Mouse (Mus musculus): Measurements from ENCODE around the gene Gnat1. TPM values are rescaled to one million over a fixed set of nuclear protein-coding genes. Genes with fewer than 3 reads are reported as not detected.
"Not testable (repeated sequence)": the region's sequence is repeated elsewhere in the genome, so short reads cannot be mapped to it uniquely, and the experiment has no call there.

Gene Gnat1
- polyA plus RNA-seq, 1 experiment: 0.24 TPM

DNA sequence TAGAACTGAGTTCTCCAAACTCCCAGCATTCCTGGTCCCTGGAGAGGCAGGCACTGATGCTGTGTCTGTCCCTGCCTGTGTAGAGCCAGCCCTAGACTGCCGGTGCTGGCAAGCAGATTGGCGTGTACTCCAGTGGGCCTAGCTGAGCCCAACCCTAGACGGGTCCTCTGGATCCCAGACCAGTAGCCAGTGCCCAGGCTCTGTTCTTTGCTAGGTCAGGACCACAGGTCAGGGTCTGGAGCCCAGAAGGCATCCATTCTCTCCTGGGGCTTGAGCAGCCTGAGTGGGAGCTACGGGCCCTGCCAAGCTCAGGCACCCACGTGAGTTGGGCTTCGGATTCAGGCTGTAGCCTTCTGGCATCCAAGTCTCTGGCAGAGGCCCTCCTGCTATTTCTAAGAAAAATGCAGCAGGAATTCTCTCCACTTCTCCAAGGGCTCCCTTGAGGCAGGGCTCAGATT lies 20.6 kb upstream of the Gnat1 start:
- DNase-seq (ENCODE audit: low read depth): no peak

DNA sequence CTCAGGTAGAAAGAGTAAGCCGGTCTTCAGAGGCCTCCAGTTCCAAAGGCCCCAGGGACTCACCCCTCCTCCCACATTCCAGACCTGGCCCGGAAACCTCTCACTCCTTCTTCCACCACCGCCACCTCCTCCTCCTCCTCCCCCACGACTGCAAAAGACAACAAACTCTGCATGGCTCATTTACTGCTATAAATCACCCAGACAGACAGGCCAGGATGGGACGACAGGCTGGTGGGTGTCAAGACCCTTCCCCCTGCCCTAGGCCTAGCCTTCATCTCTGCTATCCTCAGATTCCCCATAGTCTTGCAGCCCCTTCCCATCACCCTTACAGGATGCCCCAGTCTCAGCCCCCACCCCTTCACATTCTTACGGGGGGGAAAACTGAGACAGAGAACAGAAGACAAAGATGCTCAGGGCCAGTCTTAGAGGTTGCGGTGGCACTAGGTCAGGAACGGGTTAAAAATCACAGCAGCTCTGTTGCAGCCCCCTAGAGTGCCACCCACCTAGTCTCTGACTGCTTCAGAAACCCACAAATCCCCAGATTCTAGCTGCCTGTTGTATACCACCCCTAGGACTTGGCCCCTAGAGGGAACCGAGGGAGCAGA lies 20.0 kb upstream of the Gnat1 start:
- DNase-seq (ENCODE audit: low read depth): no peak

GRCm38 (mm10) chr9:107698611-107699190 lies 19.2 kb upstream of the Gnat1 start:
- DNase-seq (ENCODE audit: low read depth): no peak

- no peak for DNase-seq (ENCODE audit: low read depth)
Observed at GRCm38 (mm10) chr9:107697811-107698521, 18.5 kb upstream of the Gnat1 start.

GRCm38 (mm10) chr9:107696845-107697610 lies 17.5 kb upstream of the Gnat1 start:
- DNase-seq (ENCODE audit: low read depth): no peak

- DNase-seq (ENCODE audit: low read depth): no peak
Observed at GRCm38 (mm10) chr9:107696106-107696479, 16.6 kb upstream of the Gnat1 start.

DNA sequence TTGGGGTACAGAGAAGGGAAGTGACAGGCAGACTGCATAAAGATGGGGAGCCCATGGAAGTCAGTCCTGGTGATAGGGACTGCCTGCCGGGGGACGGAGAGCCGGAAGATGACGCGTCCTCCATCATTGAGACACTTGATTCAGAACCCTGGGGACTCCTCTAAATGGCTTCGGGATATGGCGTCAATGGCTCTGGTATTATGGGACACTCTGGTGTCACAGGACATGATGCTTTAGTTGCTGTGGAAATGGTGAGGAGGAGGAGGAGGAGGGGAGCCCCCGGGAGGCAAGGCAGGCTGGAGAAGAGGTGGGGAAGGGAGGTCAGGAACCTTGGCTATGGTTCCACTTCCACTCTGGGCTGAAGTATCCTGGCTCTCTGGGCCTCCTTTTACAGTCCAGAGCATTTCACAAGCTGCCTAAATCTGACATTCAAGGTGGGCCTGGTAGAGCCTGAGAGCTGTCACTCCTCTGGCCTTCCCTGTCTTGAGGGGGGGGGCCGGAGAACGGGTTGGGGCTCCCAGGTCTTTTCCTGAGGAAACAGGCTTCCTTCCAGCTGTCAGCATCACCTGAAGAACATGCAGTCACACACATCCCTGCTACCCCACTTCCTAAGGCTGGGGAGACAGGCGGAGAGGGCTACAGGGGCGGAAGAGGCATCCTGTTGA lies 16.1 kb upstream of the Gnat1 start:
- no peak for DNase-seq (ENCODE audit: low read depth)

GRCm38 (mm10) chr9:107694627-107695026 lies 15.1 kb upstream of the Gnat1 start:
- DNase-seq (ENCODE audit: low read depth): no peak

DNA sequence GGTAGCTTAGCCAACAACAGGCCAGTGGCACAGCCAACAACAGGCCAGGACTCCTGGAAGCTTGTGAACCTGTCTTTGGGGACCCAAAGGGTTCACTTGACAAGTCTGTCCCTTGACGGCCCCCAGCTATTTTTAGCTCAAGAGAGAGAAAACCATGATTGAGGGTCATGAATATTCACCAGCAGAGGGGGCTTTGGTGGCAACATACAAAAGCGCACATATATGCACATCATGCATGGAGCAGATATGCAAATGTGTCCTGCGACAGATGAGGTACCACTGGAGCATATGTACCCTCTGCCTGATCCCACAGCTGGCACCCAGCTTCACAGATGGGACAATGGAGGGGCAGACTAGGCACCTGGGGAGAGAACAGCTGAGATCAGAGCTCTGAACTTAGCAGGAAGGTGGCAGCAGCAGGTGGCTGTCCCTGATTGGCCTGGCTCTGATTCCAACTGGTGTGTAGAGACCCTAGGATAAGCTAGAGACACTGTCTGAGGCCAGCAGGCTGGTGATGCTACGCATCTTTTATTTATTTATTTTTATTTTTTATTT lies 14.0 kb upstream of the Gnat1 start:
- DNase-seq (ENCODE audit: low read depth): no peak

GRCm38 (mm10) chr9:107692785-107693184 lies 13.3 kb upstream of the Gnat1 start:
- no peak for DNase-seq (ENCODE audit: low read depth)

- DNase-seq (ENCODE audit: low read depth): no peak
Observed at GRCm38 (mm10) chr9:107690391-107690790, 10.9 kb upstream of the Gnat1 start.

DNA sequence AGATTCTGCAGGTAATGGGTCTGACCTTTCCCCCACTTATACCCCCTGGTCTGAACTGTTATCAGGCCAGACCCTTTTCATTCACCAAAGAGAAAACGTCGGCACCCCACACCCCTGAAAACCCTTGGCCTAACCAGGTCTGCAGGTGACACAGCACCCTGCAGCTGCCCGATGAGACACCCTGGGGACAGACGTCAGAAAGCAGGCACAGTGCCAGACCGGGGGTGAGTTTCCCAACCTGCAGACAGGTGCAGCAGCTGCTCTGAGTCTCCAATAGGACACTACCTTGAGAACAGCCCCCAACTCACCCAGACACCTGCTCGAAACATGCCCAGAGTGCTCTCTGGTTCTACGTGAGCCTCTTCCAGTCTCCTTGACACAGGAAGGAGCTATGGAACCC lies 9.4 kb upstream of the Gnat1 start:
- no peak for DNase-seq (ENCODE audit: low read depth)

GRCm38 (mm10) chr9:107688415-107688814 lies 8.9 kb upstream of the Gnat1 start:
- no peak for DNase-seq (ENCODE audit: low read depth)

DNA sequence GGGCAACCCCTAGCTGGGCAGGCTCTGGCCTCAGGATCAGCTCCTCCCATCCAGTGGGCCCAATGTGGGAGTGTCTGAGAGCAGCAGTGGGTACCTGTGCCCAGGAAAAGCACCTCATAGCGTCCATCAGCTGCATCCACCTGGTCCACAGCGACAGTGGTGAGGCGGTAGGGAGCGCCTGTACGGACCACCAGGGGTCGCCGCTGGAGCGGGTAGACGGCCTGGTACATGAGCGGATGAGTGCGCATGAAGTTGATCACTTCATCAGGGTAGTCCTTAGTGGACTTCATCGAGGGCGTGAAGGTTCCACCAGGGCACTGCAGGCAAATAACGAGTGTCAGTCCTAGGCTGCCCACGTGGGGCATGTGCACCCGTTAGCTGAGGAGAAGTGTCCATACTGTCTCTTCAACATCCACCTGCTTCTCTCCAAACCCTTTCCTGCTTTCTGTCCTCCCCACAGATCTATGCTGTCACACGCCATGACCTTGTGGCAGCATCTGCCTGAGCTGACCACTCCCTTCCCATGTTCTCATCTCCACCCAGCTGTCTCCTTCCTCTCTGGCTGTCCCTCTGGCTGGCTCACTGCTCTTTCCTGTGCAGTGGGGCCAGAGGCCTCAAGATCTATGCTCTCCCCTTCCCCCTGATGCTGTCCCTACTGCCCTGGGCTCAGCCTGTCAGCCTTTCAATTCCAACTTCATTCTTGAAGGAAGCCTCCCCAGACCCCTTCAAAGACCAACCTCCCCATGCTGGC lies 5.9 kb upstream of the Gnat1 start:
- DNase-seq (ENCODE audit: low read depth): no peak

- DNase-seq (ENCODE audit: low read depth): no peak
Observed at GRCm38 (mm10) chr9:107682405-107682804, 2.9 kb upstream of the Gnat1 start.

DNA sequence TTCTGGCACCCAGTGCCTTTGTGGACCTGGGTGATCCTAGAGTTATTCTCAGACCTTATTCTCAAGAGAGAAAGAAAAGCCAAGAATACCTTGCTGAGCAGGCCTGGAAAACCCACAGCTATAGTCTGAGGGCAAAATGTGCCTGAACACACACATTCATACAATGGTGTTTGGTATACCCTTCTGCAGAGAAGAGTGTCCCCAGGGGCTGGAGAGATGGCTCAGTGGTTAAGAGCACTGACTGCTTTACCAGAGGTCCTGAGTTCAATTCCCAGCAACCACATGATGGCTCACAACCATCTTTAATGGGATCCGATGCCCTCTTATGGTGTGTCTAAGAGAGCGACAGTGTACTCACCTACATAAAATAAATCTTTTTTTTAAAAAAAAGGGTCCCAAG lies 651 bp downstream of the Gnat1 start:
- no peak for DNase-seq (ENCODE audit: low read depth)

DNA sequence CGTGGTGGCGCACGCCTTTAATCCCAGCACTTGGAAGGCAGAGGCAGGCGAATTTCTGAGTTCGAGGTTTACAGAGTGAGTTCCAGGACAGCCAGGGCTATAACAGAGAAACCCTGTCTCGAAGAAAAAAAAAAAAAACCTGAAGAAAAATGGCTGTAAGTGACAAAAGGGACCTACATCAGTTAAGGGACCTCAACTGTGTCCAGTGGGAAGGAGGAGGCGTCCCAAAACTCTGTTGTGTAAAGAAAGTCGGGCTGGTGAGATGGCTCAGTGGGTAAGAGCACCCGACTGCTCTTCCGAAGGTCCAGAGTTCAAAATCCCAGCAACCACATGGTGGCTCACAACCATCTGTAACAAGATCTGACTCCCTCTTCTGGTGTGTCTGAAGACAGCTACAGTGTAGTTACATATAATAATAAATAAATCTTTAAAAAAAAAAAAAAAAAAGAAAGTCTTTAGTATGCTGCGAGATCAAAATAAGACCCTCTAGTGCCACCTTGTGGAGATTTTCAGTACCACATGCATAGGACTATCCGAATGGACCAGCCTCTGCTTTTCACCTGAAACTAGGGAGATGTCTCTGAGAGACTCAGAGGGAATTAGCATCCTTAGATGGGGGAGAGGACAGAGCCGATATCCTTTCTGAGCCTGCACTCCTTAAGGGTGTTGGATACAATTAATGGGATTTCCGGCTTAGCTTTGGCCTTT lies 1.5 kb downstream of the Gnat1 start:
- not testable (repeated sequence) for DNase-seq (ENCODE audit: low read depth)

- no peak for DNase-seq (ENCODE audit: low read depth)
Observed at GRCm38 (mm10) chr9:107677091-107677784, 2.3 kb downstream of the Gnat1 start.

GRCm38 (mm10) chr9:107676302-107676701 lies 3.2 kb downstream of the Gnat1 start:
- no peak for DNase-seq (ENCODE audit: low read depth)

All from gonadal fat pad, adult 2 months (tissue).